Mouse (Mus musculus): ENCODE measurements at regions not wholly inside any gene's neighbourhood (a gene's known extent, or its start where the extent isn't known, plus 50 kb on each side); places are given as distances from the start of the nearest gene placed in this dataset.

- TF ChIP-seq CTCF (conservative IDR thresholded peaks at IDR 0.05; ENCODE audit: insufficient read depth, insufficient read length, low read depth, low read length) (no peak), POLR2A (IDR thresholded peaks at IDR 0.05; ENCODE audit: low read depth, low read length) (no peak)
Measured at GRCm38 (mm10) chr3:52510088-52510765, 242.1 kb downstream of the Foxo1 start.

Data from kidney, adult 2 months (tissue).